Mouse (Mus musculus) T-cell, adult 2 months (primary cell): ENCODE data around the gene Klf9.

Experiments used
- DNase-seq: peaks from one replicate; pipeline ENCODE4 v3.0.0; 2022; ENCODE audit warnings: low spot score

The Klf9 gene

DNA sequence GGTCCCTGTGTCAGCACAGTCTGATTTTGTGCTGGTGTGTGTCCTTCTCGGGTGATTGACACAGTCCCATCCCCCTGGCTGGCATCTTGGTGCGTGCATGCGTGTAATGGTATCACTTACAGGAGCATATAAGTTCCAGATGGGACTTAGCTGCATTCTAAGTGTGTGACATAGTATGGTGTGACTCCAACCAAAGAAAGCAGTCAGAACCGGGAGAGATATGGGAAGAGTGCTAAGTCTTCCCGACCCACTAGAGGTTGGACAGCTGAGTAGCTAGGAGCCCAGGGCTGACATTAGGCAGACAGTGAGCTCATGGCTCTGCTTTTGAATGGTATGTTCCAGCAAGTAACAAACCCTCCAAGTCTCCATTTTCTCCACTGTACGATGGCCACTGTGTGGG is 21.9 kb downstream of the Klf9 start:
- DNase-seq = no peak

DNA sequence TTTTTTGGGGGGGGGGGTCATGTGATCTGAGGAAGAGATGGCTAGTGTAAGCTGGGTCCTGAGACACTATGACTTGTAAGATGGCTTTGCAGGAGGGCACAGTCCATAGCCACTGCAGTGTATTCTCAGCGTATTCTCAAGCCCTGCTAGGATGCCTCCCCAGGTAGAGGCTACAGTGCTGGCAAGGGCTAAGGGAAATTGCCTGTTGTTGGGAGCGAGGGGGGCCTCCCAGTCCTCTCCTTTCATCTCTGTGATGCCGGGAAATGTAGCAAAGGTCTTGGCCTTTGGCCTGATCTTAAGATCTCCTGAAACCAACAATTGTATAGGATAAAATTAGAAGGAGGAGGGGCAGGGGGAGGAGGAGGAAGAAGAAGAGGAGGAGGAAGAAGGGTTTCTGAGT is 22.3 kb downstream of the Klf9 start:
- DNase-seq = no peak

DNA sequence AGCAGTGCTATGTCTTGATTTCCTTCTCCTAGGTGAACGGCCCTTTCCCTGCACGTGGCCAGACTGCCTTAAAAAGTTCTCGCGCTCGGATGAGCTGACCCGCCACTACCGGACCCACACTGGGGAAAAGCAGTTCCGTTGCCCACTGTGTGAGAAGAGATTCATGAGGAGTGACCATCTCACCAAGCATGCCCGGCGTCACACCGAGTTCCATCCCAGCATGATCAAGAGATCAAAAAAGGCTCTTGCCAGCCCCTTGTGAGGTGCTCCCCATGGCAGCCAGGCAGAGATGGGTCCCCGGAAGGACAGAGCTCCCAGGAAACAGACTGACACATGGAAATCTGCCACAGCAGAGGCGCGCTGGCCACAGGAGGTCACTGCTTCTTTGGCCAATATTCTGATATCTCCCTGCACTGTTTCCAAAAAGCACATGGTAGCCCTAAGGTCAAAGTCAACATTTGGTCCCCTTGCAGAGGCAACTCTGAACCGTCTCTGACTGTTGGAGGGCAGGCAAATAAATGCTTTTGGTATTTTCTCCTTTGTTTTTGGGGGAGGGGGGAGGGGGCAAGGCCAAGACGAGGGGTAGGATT is 23.7 kb downstream of the Klf9 start:
- DNase-seq = no peak

DNA sequence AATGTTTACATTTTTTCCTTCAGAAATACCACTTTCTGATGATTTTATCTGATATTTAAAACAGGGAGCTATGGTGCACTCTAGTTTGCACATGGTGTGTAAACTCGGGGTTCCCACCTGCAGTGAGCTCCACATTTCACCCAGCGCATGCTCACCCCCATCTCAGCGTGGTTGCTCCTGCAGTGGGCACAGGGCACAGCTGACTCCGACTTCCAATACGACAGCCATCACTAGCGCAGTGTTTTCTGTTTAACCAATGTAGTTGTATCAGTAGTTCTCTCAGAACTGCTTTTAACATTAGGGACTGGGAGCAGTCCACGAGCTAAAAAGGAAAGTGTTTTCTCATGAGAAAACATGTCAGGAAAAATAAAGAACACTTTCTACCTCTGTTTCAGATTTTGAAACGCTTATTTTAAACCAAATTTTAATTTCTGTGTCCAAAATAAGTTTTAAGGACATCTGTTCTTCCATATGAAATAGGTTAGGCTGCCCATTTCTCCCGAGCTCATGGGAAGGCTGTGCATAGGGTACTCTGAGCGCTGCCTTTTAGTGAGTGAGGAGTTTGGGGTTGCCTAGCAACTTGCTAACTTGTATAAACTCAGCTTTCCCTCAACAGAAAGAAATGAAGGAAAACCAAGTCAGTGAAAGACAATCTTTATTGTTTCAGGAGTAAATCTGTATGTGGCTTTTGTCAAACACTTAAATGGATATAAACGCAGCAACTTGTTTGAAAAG is 25.7 kb downstream of the Klf9 start:
- no peak for DNase-seq

DNA sequence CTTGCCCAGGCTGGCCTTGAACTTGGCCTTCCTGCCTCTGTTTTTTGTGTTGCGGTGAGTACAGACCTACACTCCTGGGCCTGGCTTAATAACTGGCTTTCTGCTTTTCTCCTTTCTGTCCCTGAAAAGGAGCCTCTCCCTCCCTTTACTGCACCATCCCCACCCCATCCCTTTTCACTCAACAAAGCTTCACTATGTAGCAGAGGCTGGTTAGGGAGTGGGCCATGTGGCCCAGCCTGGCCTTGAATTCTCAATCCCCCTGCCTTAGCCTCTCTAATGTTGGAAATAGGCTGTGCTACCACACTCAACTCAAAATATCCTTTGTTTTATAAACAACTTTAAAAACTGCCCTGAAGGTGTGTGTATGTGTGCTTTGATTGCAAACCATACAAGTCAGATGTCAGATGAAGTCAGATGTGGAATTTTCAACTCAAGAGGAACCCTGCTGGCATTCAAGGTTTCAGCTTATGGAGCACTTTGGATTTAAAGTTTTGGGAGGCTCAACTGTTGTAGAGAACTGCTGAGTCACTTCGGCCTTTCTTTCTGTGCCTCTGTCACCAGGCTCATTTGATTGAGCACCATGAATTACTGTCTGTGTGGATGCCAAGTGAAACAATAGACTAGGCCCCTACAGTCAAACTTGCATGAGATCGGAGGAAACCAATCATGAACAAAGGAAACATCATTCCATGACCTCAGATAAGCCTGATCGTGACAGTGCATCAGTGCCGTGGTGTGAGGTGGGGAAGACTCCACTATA is 28.1 kb downstream of the Klf9 start:
- no peak for DNase-seq

DNA sequence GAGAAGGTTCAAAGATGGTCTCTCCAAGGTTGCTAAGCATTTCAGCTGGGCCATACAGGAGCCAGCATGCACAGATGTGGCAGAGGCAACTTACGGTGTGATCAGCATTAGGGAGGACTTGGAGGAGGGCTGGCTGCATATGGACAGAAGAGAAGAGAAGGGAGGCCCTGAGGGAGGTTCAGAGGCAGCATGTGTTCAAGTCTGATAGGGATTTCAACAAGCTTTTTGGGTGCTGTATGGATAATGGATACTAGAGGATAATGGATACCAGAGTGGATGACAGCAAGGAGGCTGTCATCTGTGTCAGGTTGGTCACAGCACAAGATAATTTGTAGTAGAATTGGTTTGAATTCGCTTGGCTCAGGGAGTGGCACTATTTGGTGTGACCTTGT is 28.6 kb downstream of the Klf9 start:
- DNase-seq = no peak

DNA sequence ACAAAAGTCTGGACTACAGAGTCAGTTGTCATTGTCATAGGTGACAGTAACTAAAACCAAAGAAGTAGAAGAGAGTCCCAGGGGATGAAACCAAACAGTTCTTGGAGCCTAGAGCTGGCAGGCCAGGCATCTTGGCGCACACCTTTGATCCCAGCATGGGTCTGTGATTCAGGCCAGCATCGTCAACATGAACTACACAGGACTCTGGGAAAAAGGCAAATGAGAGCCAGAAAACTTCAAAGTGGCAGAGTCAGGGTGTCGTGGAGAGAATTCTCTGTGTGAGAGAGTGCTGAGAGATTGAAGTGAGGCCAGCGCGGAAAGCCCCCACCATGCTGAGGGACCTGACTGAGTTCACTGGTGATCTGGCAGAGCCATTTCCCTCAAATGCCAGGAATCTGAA is 29.4 kb downstream of the Klf9 start:
- DNase-seq = no peak

DNA sequence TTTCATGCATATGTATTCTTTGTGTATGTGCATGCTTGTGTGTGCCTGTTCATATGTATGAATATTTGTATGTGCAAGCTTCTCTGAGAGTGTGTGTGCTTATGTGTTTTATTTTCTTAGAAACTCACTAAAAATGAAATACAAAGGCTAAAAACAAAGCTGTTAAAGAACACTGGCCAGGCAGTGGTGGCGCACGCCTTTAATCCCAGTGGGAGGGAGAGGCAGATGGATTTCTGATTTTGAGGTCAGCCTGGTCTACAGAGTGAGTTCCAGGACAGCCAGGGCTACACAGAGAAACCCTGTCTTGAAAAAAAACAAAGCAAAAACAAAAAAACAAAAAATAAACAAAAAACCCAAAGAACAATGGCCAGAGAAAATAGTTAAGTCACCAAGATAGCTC is 30.1 kb downstream of the Klf9 start:
- DNase-seq = no peak

DNA sequence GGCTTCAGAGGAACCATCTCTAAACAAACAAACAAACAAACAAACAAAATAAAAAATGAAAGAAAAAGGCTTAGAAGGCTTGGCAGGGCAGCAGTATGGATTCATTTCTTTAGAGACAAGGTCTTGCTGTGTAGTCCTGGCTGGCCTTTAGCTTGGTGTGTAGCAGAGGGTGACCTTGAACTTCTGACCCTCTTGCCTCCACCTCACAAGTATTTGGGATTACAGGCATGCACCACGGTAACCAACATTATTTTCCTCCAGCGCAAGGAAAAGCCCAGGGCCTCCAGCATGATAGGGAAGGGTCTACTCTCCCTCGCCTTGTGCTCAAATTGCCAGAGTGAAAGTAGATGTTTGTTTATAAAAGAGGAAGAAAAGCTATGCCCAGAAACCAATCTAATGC is 34.1 kb downstream of the Klf9 start:
- DNase-seq = no peak

DNA sequence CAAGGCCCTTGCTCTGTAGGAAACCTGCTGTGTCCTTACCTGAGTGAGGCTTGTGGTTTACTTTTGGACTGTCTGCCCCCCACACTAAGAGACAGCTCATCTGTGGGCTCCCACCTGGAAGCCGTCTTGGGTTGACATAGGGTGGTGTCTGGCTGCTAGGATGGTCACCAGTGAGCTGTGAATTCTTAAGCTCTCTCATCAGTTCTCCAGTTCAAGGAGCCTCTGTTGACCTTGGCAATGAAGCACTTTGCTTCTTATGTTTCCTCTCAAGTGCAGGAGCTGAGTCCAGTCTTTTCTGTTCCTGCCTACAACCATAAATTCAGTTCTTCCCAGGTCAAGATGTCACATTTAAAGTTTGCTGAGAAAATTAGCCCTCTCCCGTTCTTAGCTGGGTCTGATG is 34.5 kb downstream of the Klf9 start:
- no peak for DNase-seq

DNA sequence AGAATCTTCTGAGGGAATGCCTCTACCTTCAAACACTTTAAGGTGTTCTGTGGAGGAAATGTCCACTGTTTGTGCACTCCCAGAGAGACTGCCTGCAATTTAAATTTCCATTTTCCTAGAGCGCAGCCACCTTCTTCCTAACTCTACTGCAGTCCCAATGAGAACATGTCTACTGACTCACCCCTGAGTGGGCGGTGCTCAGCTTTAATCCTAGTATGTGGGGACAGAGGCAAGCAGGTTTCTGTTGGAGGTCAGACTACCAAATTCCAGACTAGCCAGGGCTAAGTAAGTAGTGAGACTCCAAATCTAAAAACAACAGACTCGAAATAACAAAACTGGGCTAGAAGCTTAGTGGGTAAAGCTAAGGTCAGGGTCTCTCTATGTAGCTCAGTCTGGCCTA is 37.5 kb downstream of the Klf9 start:
- DNase-seq = no peak

DNA sequence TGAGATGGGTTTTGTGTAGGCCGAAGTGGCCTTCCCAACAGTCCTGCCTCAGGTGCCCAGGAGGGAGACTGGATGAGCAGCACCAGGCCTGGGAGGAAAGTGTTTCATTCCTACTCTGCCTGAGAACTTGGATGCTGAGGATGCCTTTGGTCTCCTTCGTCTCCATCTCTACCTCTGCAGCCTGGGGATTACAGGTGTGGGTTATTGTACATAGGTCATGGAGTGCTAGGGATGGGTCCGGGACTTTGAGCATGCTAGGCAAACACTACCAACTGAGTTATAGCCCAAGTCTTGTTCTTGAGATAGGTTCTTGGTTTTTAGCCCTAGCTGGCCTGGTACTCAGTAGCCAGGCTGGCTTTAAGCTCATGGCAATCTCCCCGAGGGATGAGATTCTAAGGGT is 42.5 kb downstream of the Klf9 start:
- DNase-seq = no peak

DNA sequence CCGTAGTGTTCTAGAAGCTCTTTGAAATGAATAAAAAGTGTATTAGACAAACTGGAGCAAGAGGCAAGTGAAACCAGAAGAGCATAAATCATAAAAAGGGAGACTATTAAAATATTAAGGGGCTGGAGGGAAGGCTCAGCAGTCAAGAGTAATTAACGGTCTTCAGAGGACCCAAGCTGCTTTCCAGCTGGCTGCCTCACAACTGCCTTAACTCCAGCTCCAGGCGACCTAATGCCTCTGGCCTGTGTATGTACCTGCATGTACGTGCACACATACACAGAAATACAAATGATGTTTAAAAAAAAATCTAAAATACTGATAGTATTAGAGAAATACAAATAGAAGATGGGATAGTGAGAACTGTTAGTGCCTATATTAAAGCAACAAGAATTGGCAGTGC is 43.0 kb downstream of the Klf9 start:
- no peak for DNase-seq

DNA sequence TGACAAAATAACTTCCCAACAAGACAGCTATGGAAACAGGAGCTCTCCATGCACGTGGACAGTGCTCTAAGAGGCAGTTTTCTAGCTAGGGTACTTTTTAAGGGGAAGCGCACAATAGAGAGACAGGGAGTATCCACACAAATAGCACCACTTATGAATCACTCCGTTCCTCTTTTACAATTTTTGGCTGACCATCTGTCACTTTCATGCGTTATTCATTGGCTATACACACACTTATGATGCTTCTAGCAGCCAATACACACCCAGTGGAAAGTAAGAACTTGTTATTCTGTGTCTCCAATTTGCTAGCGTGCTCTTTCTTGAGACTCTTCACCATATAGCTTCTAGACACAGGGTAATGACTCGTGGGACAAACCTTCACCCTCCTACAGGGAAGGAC is 46.7 kb downstream of the Klf9 start:
- no peak for DNase-seq

DNA sequence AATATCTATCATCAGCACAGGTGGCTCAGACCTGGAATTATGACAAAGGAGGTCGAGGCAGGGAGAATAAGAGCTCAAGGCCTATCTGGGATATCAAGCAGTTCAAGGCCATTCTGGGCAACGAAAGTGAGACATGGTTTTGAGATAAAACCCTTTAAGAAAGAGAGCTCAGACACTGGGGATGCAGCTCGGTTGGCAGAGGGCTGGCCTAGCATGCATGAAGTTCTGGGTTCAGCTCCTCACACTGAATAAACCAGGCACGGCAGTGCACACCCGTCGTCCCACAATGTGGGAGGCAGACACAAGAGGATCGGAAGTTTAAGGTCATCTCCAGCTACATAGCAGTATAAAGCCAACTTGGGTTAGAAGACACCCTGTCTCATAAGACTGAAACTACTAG is 48.0 kb downstream of the Klf9 start:
- DNase-seq = no peak

DNA sequence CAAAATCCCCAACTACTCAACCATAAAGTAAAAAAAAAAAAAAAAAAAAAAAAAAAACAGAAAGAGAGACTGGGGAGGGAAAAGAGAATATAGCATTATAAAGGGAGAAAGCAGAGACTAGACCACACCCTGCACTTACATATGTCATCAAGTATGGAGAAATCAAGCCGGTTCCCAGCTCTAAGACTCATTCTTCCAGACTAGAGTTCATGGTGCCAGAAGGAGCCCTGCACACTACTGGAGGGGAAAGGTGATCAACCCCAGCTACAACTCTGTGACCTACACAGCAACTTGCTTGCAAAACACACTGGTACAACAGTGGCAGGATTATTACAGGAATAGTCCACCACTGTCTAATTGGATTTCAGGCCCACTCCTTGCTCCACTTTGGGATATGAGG is 48.7 kb downstream of the Klf9 start:
- no peak for DNase-seq

DNA sequence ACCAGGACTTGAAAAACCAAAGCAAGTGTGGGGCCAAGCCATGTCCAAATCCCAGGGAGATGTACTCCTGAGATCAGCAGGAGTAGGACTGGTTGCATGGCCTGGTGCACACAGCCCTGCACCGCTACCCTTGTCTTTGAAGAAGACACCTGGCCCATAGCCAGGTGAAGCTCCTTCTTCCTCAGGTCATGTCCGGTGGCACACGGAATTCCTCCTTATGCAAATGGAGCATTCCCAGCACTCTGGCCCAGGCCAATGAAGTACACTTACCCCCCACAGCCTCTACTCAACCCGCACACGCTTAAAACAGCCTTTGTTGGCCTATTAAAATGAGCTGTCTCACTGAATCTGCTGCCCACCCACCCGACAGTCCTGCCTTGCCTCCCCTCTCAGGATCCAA is 50.5 kb downstream of the Klf9 start:
- DNase-seq = no peak

DNA sequence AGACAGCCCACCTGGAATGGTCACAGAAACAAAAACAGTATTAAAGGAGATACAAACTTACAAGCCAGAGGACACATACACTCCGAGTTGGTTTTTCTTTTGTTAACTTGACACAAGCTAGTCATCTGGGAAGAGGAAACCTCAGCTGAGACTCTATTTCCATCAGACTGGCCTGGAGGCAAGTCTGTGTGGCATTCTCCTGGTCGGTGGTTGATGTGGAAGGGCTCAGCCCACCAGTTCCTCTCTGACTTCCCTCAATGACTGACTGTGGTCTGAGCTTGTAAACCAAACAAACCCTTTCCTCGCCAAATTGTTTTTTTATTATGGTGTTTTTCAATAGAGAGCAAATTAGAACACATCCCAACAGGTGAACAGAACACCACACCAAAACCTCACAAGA is 52.0 kb downstream of the Klf9 start:
- no peak for DNase-seq

DNA sequence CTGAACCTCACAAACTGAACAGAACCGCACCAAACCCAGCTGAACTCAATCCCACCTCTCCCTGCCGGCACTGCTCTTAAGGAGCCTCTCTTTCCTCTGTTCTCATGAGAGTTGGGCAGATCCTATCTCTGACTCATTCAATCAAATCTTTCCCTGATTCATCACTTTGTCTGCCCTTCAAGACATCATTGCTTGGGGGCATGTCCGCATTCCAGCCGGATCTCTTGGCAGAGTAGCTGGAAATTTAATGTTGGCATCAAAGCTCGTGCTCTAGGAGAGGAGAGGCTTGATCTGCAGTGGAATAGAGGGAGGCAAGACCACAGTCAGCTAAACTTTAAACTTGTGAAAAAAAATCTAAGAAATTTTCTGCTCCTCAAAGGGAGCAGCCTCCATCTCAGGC is 61.1 kb downstream of the Klf9 start:
- DNase-seq = no peak

DNA sequence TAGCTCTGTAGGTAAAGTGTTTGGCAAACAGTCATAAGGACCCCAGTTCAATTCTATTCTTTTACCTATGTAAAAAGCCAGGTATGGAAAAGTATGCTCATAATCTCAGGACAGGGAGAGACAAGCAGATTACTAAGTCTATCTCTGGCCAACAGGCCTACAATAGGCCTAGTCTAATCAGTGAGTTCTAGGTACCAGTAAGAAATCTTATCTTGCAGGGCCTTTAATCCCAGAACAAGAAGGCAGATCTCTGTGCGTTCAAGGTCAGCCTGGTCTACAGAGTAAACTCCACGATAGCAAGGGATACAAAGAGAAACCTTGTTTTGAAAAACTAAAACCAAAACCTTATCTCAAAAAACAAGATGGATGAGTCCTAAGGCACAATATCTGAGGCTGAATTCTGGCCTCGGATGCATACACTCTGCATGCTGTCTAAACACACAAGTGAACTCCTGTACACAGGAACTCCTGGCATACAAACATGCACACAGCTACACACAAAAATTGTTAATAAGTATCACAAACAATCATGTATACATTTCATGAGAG is 62.6 kb downstream of the Klf9 start:
- no peak for DNase-seq

DNA sequence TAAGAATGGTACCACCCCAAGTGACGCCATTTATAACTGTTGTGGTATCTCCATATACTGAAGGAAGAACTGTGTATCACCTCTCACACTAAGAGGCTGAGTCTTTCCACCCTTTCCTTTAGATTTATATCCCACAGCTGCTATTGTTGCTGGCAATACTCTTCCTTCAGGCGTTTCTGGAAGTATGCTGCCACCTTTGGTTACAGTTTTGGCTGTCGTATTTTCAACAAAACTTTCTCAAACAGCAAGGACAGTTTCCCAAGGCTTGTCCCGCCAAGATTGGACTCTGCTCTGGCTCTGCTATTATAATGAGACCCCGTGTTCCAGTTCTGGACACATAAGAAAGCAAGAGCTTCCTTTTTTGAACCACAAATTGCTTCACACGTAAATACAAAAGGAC is 70.3 kb downstream of the Klf9 start:
- no peak for DNase-seq

DNA sequence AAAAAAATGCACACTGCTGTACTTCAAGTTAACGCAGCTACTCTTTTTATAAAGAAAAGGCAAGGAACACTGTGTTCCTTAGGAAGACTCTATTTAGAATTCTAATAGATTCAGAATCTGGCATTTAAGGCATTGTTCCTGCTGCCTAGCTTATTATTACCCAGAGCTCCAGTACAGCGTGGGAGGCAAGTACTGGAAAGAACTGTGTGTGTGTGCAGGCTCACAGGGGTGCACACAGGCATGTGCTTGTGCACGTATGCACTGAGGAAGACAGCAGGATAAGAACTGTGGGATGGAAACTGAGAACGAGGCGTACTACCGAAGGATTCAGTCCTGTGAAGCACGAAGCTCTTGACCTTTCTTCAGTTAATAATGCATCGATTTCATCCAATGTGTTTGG is 73.3 kb downstream of the Klf9 start:
- DNase-seq = no peak
